28 mouse cellular contexts compared by ENCODE assay signal in the genomic region with DNA sequence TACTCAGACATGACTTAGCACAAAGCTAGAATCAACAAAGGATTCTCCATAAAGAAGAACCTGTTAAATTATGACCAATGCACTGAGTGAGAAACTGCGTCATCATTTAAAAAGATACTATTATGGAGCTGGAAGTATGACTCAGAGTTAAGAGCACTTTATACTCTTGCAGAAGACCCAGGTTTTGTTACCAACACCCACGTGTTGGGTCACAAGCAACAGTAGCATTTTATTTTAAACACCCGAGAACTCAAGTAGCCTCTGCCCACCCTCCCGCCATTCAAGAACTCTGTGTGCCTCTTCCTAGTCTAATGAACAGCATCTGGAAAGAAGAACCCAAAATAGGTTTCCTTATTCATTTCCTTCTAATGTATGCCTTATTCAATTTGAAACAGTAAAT.
"Had no signal": no experiment of that assay in that cellular context is flagged by ENCODE, and none has a peak within 500 bp of the region (broad histone marks: within the 10 kb centered on the region; RNA-seq: fewer than 3 reads in every experiment).

No protein-coding gene starts in this region.

- DNase-seq: cerebellum, adult 2 months; cerebellum, adult 8-10 months; cerebellum, adult 9-10 months; cerebellum, adult 9-11 months; cerebellum, postnatal 10 days; cerebellum, postnatal 14 days; cerebellum, postnatal 25 days; cerebellum, postnatal 36 days; embryo, embryonic 11 days; forebrain, postnatal 0 days; gastrocnemius, adult 2 months; gastrocnemius, postnatal 10 days; gastrocnemius, postnatal 14 days; gastrocnemius, postnatal 25 days; gastrocnemius, postnatal 36 days; heart, adult 18-20 months; heart, adult 2 months had no signal

- ATAC-seq: forebrain, embryonic 13.5 days; forebrain, embryonic 14.5 days; forebrain, embryonic 15.5 days; forebrain, embryonic 16.5 days; forebrain, postnatal 0 days had no signal

- H3K27ac ChIP-seq: embryonic facial prominence, embryonic 10.5 days; embryonic facial prominence, embryonic 12.5 days; embryonic facial prominence, embryonic 13.5 days; embryonic facial prominence, embryonic 15.5 days; forebrain, embryonic 10.5 days; forebrain, embryonic 12.5 days; forebrain, embryonic 13.5 days; forebrain, embryonic 15.5 days; gastrocnemius, adult 2 months; heart, adult 2 months had no signal

- H3K4me3 ChIP-seq: embryonic facial prominence, embryonic 10.5 days; embryonic facial prominence, embryonic 12.5 days; embryonic facial prominence, embryonic 13.5 days; embryonic facial prominence, embryonic 15.5 days; erythroblast, embryonic 14.5 days; forebrain, embryonic 10.5 days; forebrain, embryonic 12.5 days; forebrain, embryonic 13.5 days; forebrain, embryonic 15.5 days; gastrocnemius, adult 2 months; heart, adult 2 months had no signal
